Mouse (Mus musculus) lung, postnatal 0 days (tissue): ENCODE measurements around the gene Dock9.

Source experiments
- CTCF ChIP-seq: IDR thresholded peaks from 2 replicates; pipeline ENCODE4 v1.5.1; 2016; ENCODE audit warnings: antibody characterized with exemption, mild to moderate bottlenecking
- EP300 ChIP-seq: IDR thresholded peaks from 2 replicates; pipeline ENCODE4 v1.6.1; 2016; ENCODE audit warnings: antibody characterized with exemption, mild to moderate bottlenecking, control low read depth

GRCm38 (mm10) chr14:121654416-121654967 is 143.1 kb downstream of the Dock9 start:
- TF ChIP-seq CTCF (no peak), EP300 (no peak; the same call in 1 of the 2 replicates)
